Mouse (Mus musculus): Measurements from ENCODE around the gene Crim1. TPM values are rescaled to one million over a fixed set of nuclear protein-coding genes. Genes with fewer than 3 reads are reported as not detected.

Crim1 gene
- polyA plus RNA-seq, 1 experiment from 2014 or later, result 4.3 TPM

GRCm38 (mm10) chr17:78306434-78306833 is 106.4 kb downstream of the Crim1 start:
- 94% methylated on average over 9 of the region's 9 CpGs for WGBS
- Histone ChIP-seq H3K27me3 (ENCODE audit: insufficient read depth, poor library complexity, severe bottlenecking) (no peaks in the 10 kb centered on the region), H3K9me3 (no peaks in the 10 kb centered on the region), H3K4me3 (no peak overlapping the region), H3K36me3 (peaks cover 33% of the 10 kb centered on the region), H3K27ac (no peak overlapping the region), H3K4me1 (replicated peaks) (no peaks in the 10 kb centered on the region)
- DNase-seq (ENCODE audit: low spot score), result no peak

DNA sequence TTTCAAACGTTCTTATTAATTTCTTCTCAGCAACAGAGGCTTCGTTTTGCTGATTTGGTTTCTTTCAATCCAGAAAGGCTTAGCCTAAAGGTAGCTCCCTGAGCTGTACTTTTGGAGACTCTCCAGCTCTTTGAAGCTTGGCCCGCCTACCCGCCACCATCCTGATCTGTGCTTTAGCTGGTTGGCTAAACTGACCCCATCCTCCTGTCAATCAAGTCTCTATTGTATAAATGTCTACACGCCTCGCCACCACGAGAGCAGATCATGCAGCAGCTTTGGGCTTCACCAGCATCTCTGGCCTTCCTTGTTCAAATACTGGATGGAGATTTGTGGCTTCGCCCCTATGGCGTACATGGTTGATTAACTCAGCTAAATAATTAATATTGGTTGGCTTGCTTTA is 108.2 kb downstream of the Crim1 start:
- no peak for DNase-seq (ENCODE audit: low spot score)
- H3K27ac ChIP-seq, result no peak overlapping the region
- H3K36me3 ChIP-seq, result peaks cover 38% of the 10 kb centered on the region
- H3K4me1 ChIP-seq (replicated peaks), result no peaks in the 10 kb centered on the region
- 91% methylated on average over 9 of the region's 9 CpGs for WGBS
- no peaks in the 10 kb centered on the region for H3K9me3 ChIP-seq
- no peaks in the 10 kb centered on the region for H3K27me3 ChIP-seq (ENCODE audit: insufficient read depth, poor library complexity, severe bottlenecking)
- H3K4me3 ChIP-seq, result no peak overlapping the region

DNA sequence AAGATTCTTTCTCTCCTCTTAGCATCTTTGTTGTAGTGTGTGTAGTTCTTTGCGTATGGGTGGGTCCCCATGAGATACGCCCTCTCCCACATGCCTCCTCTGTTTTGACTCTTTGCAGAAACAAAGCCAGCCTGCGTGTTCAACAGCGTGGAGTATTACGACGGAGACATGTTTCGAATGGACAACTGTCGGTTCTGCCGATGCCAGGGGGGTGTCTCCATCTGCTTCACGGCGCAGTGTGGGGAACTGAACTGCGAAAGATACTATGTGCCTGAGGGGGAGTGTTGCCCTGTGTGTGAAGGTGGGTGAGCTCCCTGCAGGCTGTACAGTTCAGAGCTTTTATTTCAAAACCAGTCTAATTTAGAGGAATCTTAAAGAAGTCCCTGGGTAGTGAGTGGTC is 113.0 kb downstream of the Crim1 start:
- Histone ChIP-seq H3K9me3 (no peaks in the 10 kb centered on the region), H3K4me1 (replicated peaks) (peaks cover 3% of the 10 kb centered on the region; the same call in 1 of the 2 replicates), H3K36me3 (peaks cover 40% of the 10 kb centered on the region), H3K4me3 (no peak overlapping the region), H3K27ac (no peak overlapping the region), H3K27me3 (ENCODE audit: insufficient read depth, poor library complexity, severe bottlenecking) (no peaks in the 10 kb centered on the region)
- no peak for DNase-seq (ENCODE audit: low spot score)
- WGBS, result 91% methylated on average over 12 of the region's 12 CpGs

GRCm38 (mm10) chr17:78313612-78314011 is 113.6 kb downstream of the Crim1 start:
- Histone ChIP-seq H3K36me3 (peaks cover 35% of the 10 kb centered on the region), H3K27me3 (ENCODE audit: insufficient read depth, poor library complexity, severe bottlenecking) (no peaks in the 10 kb centered on the region), H3K4me3 (no peak overlapping the region), H3K9me3 (no peaks in the 10 kb centered on the region), H3K27ac (no peak overlapping the region), H3K4me1 (replicated peaks) (peaks cover 3% of the 10 kb centered on the region; the same call in 1 of the 2 replicates)
- 69% methylated on average over 5 of the region's 5 CpGs for WGBS
- DNase-seq (ENCODE audit: low spot score), result no peak

GRCm38 (mm10) chr17:78315659-78316058 is 115.6 kb downstream of the Crim1 start:
- DNase-seq (ENCODE audit: low spot score), result no peak
- Histone ChIP-seq H3K27me3 (ENCODE audit: insufficient read depth, poor library complexity, severe bottlenecking) (no peaks in the 10 kb centered on the region), H3K9me3 (no peaks in the 10 kb centered on the region), H3K27ac (no peak overlapping the region), H3K36me3 (peaks cover 47% of the 10 kb centered on the region), H3K4me3 (no peak overlapping the region), H3K4me1 (replicated peaks) (peaks cover 3% of the 10 kb centered on the region; the same call in 1 of the 2 replicates)
- 91% methylated on average over 11 of the region's 11 CpGs for WGBS

GRCm38 (mm10) chr17:78317381-78317780 is 117.3 kb downstream of the Crim1 start:
- peaks cover 47% of the 10 kb centered on the region for H3K36me3 ChIP-seq
- WGBS, result 87% methylated on average over 5 of the region's 5 CpGs
- DNase-seq (ENCODE audit: low spot score), result no peak
- H3K4me3 ChIP-seq, result no peak overlapping the region
- H3K27me3 ChIP-seq (ENCODE audit: insufficient read depth, poor library complexity, severe bottlenecking), result no peaks in the 10 kb centered on the region
- H3K4me1 ChIP-seq (replicated peaks), result peaks cover 3% of the 10 kb centered on the region; the same call in 1 of the 2 replicates
- H3K9me3 ChIP-seq, result no peaks in the 10 kb centered on the region
- H3K27ac ChIP-seq, result no peak overlapping the region

- Histone ChIP-seq H3K4me3 (no peak overlapping the region), H3K36me3 (peaks cover 40% of the 10 kb centered on the region), H3K9me3 (no peaks in the 10 kb centered on the region), H3K27me3 (ENCODE audit: insufficient read depth, poor library complexity, severe bottlenecking) (no peaks in the 10 kb centered on the region), H3K4me1 (replicated peaks) (peaks cover 10% of the 10 kb centered on the region), H3K27ac (no peak overlapping the region)
- no peak for DNase-seq (ENCODE audit: low spot score)
- 86% methylated on average over 3 of the region's 3 CpGs for WGBS
Measured at GRCm38 (mm10) chr17:78318810-78319209, 118.8 kb downstream of the Crim1 start.

- Histone ChIP-seq H3K27ac (no peak overlapping the region), H3K4me1 (replicated peaks) (peaks cover 15% of the 10 kb centered on the region), H3K4me3 (no peak overlapping the region), H3K36me3 (peaks cover 31% of the 10 kb centered on the region; the same call in 1 of the 2 replicates), H3K9me3 (no peaks in the 10 kb centered on the region), H3K27me3 (ENCODE audit: insufficient read depth, poor library complexity, severe bottlenecking) (no peaks in the 10 kb centered on the region)
- no peak for DNase-seq (ENCODE audit: low spot score)
- 85% methylated on average over 11 of the region's 11 CpGs for WGBS
Measured at GRCm38 (mm10) chr17:78321216-78321835, 121.3 kb downstream of the Crim1 start.

DNA sequence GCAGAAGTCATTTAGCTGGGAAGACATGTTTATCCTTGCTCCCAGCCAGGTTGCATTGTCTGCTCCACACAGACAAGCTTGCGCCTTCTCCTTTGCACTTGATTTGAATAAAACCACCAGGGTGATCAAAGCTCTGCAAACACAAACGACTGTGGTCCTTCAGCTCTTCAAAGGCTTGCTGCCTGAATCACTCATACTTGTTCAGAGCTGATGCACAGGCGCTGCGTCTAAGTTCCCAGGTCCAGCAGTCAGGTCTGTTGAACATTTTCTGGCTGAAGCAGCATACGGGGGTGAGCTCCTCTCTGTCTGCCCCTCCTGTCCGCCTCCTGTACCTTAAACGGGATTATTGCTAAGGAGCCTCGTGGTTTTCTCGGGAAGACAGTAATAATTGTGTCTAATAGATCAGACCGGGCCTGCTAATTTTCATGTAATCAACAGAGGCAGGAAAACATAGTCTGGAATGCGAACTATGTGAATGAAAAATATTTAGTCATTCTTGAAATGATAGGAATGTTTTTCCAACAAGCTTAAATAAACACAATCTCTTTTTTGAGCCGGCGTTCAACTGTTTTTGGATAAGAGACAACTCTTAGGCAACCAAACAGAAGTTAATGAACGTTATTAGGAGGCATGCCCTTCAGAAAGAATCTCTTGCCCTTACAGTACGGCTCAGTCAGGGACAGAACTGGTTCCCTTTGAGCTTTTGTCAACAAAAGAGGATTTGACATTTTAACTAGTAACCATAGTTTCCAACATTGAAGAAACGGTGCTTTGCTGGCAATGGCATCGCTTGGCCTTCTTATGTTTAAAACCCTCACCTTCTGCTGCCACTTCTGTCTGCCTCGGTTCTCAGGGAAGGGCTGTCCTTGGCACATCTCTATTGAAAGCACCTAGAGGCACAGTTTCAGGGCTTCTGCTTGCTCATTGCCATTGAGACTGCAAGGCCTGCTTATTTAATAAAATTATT is 122.6 kb downstream of the Crim1 start:
- Histone ChIP-seq H3K27me3 (ENCODE audit: insufficient read depth, poor library complexity, severe bottlenecking) (no peaks in the 10 kb centered on the region), H3K36me3 (peaks cover 21% of the 10 kb centered on the region; the same call in 1 of the 2 replicates), H3K9me3 (no peaks in the 10 kb centered on the region), H3K4me1 (replicated peaks) (peaks cover 18% of the 10 kb centered on the region), H3K4me3 (no peak overlapping the region), H3K27ac (no peak overlapping the region)
- DNase-seq (ENCODE audit: low spot score), result no peak
- 67% methylated on average over 18 of the region's 18 CpGs for WGBS

GRCm38 (mm10) chr17:78325761-78326332 is 125.8 kb downstream of the Crim1 start:
- peaks cover 7% of the 10 kb centered on the region; the same call in 1 of the 2 replicates for H3K36me3 ChIP-seq
- H3K27me3 ChIP-seq (ENCODE audit: insufficient read depth, poor library complexity, severe bottlenecking), result no peaks in the 10 kb centered on the region
- no peak overlapping the region for H3K4me3 ChIP-seq
- no peak for DNase-seq (ENCODE audit: low spot score)
- H3K9me3 ChIP-seq, result no peaks in the 10 kb centered on the region
- H3K27ac ChIP-seq, result 0 out of 2 replicates have a peak overlapping the region, but pooled peaks have one; percentile 8
- H3K4me1 ChIP-seq (replicated peaks), result peaks cover 18% of the 10 kb centered on the region
- 67% methylated on average over 7 of the region's 7 CpGs for WGBS

- H3K9me3 ChIP-seq, result no peaks in the 10 kb centered on the region
- DNase-seq (ENCODE audit: low spot score), result no peak
- H3K27ac ChIP-seq, result 0 out of 2 replicates have a peak overlapping the region, but pooled peaks have one; percentile 8
- H3K4me1 ChIP-seq (replicated peaks), result peaks cover 18% of the 10 kb centered on the region
- H3K27me3 ChIP-seq (ENCODE audit: insufficient read depth, poor library complexity, severe bottlenecking), result no peaks in the 10 kb centered on the region
- peaks cover 7% of the 10 kb centered on the region; the same call in 1 of the 2 replicates for H3K36me3 ChIP-seq
- 77% methylated on average over 2 of the region's 2 CpGs for WGBS
- H3K4me3 ChIP-seq, result no peak overlapping the region
Measured at GRCm38 (mm10) chr17:78326381-78326780, 126.3 kb downstream of the Crim1 start.

DNA sequence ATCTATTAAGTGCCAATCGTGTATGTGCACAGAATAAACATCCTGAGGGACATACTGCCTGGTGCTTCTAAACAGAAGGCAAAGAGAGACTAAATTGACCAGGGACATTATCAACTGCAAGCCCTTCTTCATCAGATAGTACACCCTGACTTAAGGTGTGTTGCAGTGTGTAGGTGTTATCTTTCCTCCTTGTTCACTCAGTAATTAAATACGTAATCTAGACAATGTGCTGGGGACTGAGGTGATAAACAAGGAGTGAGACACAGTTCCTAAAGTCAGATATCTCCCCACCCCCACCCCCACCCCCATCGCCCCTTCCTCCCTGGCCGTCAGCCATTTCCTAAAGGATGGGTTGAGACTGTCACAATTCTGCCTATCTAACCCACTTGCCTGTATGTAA is 127.1 kb downstream of the Crim1 start:
- H3K36me3 ChIP-seq, result peaks cover 7% of the 10 kb centered on the region; the same call in 1 of the 2 replicates
- no peak for DNase-seq (ENCODE audit: low spot score)
- H3K4me3 ChIP-seq, result no peak overlapping the region
- peaks cover 18% of the 10 kb centered on the region for H3K4me1 ChIP-seq (replicated peaks)
- no peaks in the 10 kb centered on the region for H3K9me3 ChIP-seq
- no peaks in the 10 kb centered on the region for H3K27me3 ChIP-seq (ENCODE audit: insufficient read depth, poor library complexity, severe bottlenecking)
- H3K27ac ChIP-seq, result no peak overlapping the region
- WGBS, result 82% methylated on average over 4 of the region's 4 CpGs

Measured in hindbrain, embryonic 10.5 days (tissue).